Mouse (Mus musculus) hindbrain, embryonic 15.5 days (tissue): ENCODE data around the gene Cacna1e. TPM values are rescaled to one million over a fixed set of nuclear protein-coding genes. Genes with fewer than 3 reads are reported as not detected.

Experiments used
- ATAC-seq: fragments of 200-750 bp; cut with Nextera tagmentation; 2 replicates; pipeline ENCODE4 v1.8.0; 2017; ENCODE audit warnings: low read depth, moderate number of reproducible peaks, moderate TSS enrichment; ENCODE audit not compliant: low FRiP score
- H3K27ac ChIP-seq: fragments of 300-500 bp; sonication (generic); replicated peaks from 2 replicates; pipeline ENCODE4 v1.5.1; 2015; ENCODE audit warnings: mild to moderate bottlenecking, inconsistent platforms
- H3K27me3 ChIP-seq: fragments of 300-500 bp; sonication (generic); 2 replicates; pipeline ENCODE4 v1.6.1; 2015; ENCODE audit warnings: control low read depth, inconsistent platforms
- H3K36me3 ChIP-seq: fragments of 300-500 bp; sonication (generic); 2 replicates; pipeline ENCODE4 v1.6.1; 2015; ENCODE audit warnings: control low read depth, inconsistent platforms
- H3K4me1 ChIP-seq: fragments of 300-500 bp; sonication (generic); replicated peaks from 2 replicates; pipeline ENCODE4 v1.6.1; 2015; ENCODE audit warnings: control low read depth, inconsistent platforms
- H3K4me2 ChIP-seq: fragments of 300-500 bp; sonication (generic); 2 replicates; pipeline ENCODE4 v1.6.1; 2015; ENCODE audit warnings: moderate library complexity, mild to moderate bottlenecking, inconsistent platforms
- H3K4me3 ChIP-seq: fragments of 300-500 bp; sonication (generic); 2 replicates; pipeline ENCODE4 v1.5.1; 2015; ENCODE audit warnings: mild to moderate bottlenecking, inconsistent platforms
- H3K9ac ChIP-seq: fragments of 300-500 bp; sonication (generic); 2 replicates; pipeline ENCODE4 v1.6.1; 2015; ENCODE audit warnings: inconsistent platforms
- H3K9me3 ChIP-seq: fragments of 300-500 bp; sonication (generic); 2 replicates; pipeline ENCODE4 v1.6.1; 2016; ENCODE audit warnings: control low read depth, inconsistent platforms
- WGBS: fragments of 180-500 bp; shearing (Covaris S2); methylation state at CpG from one replicate; pipeline ENCODE4 v1.1.7; 2015; 5-methylcytosine and 5-hydroxymethylcytosine counted together
- polyA plus RNA-seq: library from polyadenylated mRNA; unstranded; fragments of >200 nt; fragmentation: Nextera tagmentation; extraction: Ambion mirVana; gene quantifications from 2 replicates; pipeline ENCODE4 v1.2.1, GENCODE M21; 2015

Cacna1e gene
- polyA plus RNA-seq, 1 experiment from 2014 or later, result 15.2 TPM

DNA sequence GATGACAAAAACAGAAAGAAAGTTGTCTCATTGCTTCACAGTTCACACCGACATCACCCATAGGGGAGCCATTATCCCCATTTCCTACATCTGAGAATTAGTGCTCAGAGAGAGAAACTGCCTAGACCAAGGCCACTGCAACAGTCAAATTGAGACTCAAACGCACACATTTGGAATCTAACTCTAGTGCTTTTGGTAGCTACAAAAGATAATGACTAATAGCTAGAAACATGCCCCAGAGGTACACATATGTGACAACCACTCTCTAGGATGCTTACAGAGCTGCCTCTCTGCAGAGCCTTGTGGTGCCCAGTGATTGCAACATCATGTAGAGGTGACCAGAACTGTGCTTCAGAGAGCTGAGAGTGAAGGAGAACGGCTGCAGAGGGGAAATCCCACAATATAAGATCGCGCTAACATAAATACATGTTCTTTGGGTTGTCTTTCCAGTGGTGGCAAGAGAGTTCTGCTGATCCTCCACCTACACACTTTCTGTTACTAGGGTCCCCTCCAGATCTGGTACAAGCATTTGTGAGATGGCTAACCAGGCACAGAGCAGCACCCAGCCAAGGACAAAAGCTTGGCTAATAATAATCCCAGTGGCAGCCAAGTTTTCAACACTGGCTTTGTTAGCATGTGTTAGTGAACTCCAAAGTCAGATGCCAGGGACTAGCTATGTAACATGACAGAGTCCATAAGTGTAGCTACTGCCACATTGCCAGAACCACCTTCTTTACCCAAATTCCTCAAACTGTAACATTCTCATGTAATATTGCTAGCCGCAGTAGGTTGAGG lies 237.9 kb downstream of the Cacna1e start:
- Histone ChIP-seq H3K4me1 (no peaks in the 10 kb centered on the region), H3K36me3 (no peaks in the 10 kb centered on the region), H3K9ac (no peak overlapping the region), H3K4me3 (no peak overlapping the region), H3K4me2 (no peak overlapping the region), H3K9me3 (no peaks in the 10 kb centered on the region), H3K27ac (no peak overlapping the region), H3K27me3 (no peaks in the 10 kb centered on the region)
- WGBS, result 89% methylated on average over 6 of the region's 6 CpGs
- ATAC-seq, result no peak

DNA sequence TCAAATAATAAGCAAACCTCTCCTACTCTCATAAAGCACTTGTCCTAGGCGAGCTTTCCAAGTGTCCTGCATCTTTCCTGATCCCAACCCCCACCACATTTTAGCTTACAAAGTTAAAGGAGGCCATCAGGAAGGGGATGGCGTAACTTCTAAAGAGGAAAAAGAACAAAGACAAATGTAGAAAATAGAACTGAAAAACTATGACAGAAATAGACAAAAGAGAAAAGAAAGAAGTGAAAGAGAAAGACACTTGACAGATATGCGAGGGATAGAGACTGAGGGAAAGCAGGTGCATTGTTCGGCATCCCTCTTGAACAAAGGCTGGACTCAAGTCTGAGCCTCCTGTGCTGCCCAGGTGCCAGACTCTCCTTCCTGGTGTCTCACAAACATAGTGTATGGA lies 246.5 kb downstream of the Cacna1e start:
- no peak for ATAC-seq
- H3K9me3 ChIP-seq, result no peaks in the 10 kb centered on the region
- H3K4me2 ChIP-seq, result no peak overlapping the region
- H3K4me1 ChIP-seq, result no peaks in the 10 kb centered on the region
- H3K36me3 ChIP-seq, result 0 out of 2 replicates have a peak, but pooled peaks cover 4% of the 10 kb centered on the region
- no peak overlapping the region for H3K27ac ChIP-seq
- no peak overlapping the region for H3K4me3 ChIP-seq
- no peak overlapping the region for H3K9ac ChIP-seq
- 79% methylated on average over 4 of the region's 4 CpGs for WGBS
- no peaks in the 10 kb centered on the region for H3K27me3 ChIP-seq

DNA sequence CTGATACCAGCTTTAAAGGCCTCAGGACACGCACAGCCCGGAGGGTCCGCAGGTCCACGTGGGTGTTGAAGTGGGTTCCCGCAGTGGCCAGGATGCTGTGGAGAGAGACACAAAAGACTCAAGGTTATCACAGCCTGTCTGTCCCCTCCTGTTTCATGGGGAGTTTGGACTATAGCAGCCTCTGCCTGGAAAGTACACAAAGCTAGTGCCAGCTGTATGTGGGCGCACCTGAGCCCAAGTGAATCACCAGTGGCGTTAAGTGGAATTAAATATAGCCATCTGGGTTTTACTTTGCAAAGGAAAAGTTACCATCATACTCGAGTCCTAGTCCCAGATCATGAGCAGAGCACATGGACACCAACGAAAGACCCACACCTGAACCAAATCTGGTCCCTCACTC lies 248.5 kb downstream of the Cacna1e start:
- H3K27ac ChIP-seq, result no peak overlapping the region

DNA sequence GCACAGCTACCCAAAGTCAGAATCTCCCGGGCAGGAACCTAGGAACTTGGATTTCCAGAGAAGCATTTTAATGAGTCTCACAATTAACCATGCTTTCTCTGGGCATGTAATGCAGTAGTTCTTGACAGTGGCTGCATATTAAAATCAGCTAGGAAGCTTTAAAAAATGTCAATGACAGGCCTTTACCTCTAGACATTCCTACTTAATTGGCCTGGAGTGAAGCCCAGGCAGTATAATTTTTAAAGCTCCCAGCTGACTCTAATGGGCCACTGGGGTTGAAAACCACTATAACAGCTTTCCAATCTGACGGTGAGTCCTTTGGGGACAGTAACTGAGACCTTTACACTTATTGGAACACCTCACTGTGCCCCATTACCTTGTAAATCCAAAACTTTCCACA lies 251.4 kb downstream of the Cacna1e start:
- no peaks in the 10 kb centered on the region for H3K27me3 ChIP-seq
- H3K4me3 ChIP-seq, result no peak overlapping the region
- no peak overlapping the region for H3K4me2 ChIP-seq
- H3K9me3 ChIP-seq, result no peaks in the 10 kb centered on the region
- H3K4me1 ChIP-seq, result no peaks in the 10 kb centered on the region
- H3K36me3 ChIP-seq, result 0 out of 2 replicates have a peak, but pooled peaks cover 4% of the 10 kb centered on the region
- no peak for ATAC-seq
- H3K9ac ChIP-seq, result no peak overlapping the region
- no peak overlapping the region for H3K27ac ChIP-seq
- 59% methylated on average over 2 of the region's 2 CpGs for WGBS

More for the DNA sequence above, 248.5 kb downstream of the Cacna1e start:
- Histone ChIP-seq H3K4me1 (no peaks in the 10 kb centered on the region), H3K4me3 (no peak overlapping the region), H3K9me3 (no peaks in the 10 kb centered on the region), H3K4me2 (no peak overlapping the region), H3K9ac (no peak overlapping the region), H3K27me3 (no peaks in the 10 kb centered on the region), H3K36me3 (0 out of 2 replicates have a peak, but pooled peaks cover 4% of the 10 kb centered on the region)
- 89% methylated on average over 9 of the region's 9 CpGs for WGBS
- ATAC-seq, result no peak

DNA sequence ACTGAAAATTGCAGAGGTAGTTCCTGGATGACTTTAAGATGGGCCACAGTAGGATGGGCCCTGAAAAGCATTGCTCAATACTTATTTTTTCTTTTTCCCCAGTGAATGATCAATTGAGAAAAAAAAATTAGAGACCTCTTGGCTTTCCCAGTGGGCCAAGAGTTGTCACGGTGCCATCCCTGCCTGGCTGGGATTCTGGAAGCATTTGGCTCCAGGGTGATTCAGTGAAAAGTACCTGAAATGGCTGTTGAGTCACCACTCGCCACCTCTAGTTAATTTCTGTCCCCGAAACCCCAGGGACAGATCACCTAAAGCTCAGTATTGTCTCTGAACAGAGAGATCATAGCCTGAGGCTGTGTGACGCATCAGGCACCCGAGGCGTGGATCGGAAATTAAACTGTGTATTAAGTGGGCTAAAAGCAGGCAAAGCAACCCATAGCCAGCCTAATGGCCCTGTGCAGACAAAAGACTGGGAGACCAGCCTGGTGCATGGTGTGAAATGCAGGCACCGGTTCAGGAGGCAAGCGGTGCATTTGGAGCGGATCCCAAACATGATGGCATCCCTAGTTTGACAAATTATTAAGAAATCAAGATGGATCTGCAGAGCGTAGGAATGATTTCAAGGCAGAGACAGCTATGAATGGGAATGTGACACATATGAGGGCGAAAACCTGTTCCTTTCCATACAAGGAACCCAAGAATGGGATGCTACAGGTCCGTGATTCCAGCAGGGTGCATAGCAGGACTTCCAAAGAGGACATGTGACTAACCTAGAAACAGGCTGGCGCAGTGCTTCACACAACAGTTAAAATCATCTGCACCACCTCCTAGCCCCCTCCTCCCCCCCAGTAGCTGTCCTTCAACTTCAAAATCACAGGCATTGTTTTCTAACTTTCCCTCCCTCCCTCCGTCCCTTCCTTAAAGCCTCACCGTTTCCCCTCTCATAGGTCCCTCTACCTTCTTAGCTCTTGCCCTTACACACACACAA lies 261.3 kb downstream of the Cacna1e start:
- Histone ChIP-seq H3K36me3 (no peaks in the 10 kb centered on the region), H3K4me3 (no peak overlapping the region), H3K9me3 (no peaks in the 10 kb centered on the region), H3K4me1 (no peaks in the 10 kb centered on the region), H3K27me3 (no peaks in the 10 kb centered on the region), H3K27ac (no peak overlapping the region), H3K9ac (no peak overlapping the region), H3K4me2 (no peak overlapping the region)
- 67% methylated on average over 16 of the region's 16 CpGs for WGBS
- peak; percentile 68; the same call in 1 of the 2 replicates for ATAC-seq

DNA sequence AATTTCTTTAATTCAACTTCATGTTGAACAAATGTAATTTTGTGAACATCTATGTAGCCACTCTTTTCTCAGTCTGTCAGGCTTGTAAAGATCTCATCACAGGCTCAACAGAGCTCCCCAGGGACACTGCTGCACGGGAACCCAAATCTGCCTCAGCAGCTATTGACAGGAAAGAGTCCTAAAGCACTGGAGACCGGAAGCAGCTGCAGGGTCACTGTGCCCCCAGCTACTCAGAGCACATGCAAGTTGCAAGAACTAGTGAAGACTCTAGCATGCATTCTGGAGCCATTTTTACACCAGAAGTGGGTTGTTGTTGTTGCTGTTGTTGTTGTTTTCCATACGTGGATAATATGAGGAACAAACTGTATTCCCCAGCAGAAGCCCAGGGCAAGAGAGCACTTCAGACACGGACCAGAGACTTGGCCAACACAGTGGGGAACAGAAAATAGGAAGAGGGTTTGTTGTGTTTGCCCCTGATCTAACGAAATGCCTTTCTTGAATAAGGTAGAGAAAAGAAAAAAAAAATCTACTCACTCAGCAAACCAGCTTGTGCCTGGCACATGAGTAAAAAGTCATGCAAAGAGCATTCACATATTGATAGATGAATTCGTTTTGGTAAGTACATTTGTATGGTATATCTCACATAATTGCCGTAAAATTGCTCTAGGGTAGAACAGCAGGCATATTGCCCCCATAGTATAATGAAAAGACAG lies 266.4 kb downstream of the Cacna1e start:
- Histone ChIP-seq H3K4me2 (no peak overlapping the region), H3K4me3 (no peak overlapping the region), H3K9ac (no peak overlapping the region), H3K27me3 (no peaks in the 10 kb centered on the region), H3K36me3 (peaks cover 8% of the 10 kb centered on the region; the same call in 1 of the 2 replicates), H3K27ac (no peak overlapping the region), H3K9me3 (no peaks in the 10 kb centered on the region), H3K4me1 (no peaks in the 10 kb centered on the region)
- no peak for ATAC-seq
- WGBS, result 55% methylated on average over 7 of the region's 7 CpGs

DNA sequence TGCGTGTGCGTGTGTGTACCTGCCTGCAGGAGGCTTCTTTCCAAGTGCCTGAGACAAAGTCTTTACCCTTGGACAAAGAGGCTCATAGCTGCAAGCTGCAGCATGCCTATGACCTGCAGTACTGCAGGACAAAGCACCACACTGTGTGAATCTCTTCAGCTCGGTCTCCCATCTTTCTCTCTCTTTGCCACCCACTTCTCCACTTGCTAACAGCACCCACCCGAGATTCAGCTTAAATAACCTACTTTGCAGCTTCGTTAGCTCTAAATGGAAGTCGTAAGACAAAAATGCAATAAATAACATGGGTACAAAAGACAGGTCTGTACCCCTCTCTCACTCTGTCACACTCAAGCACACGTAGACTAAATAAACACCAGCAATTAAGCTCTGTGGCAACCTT lies 268.5 kb downstream of the Cacna1e start:
- Histone ChIP-seq H3K27me3 (no peaks in the 10 kb centered on the region), H3K36me3 (peaks cover 8% of the 10 kb centered on the region; the same call in 1 of the 2 replicates), H3K9me3 (no peaks in the 10 kb centered on the region), H3K27ac (no peak overlapping the region), H3K4me1 (no peaks in the 10 kb centered on the region), H3K4me2 (no peak overlapping the region), H3K9ac (no peak overlapping the region), H3K4me3 (no peak overlapping the region)
- ATAC-seq, result no peak
- WGBS, result 77% methylated on average over 7 of the region's 7 CpGs

DNA sequence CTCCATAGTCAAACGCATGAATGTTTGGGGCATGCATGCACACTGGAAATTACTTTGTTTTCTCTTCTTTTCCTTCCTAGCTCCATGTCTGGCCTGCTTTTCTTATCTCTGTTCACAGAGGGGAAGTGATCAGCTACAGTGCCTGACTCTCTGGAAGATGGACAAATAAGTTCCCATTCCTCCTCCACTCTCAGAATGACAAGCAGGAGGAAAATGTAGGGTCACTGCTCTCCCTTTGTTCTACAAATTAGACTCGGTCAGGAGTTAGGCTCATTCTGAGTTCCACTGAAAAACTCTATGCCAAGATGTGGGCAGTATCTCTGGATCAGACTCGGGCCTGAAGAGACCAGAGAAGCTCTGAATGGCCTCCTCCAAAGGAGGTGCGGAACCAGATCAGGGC lies 275.8 kb downstream of the Cacna1e start:
- 46% methylated on average over 4 of the region's 4 CpGs for WGBS
- ATAC-seq, result no peak
- H3K9me3 ChIP-seq, result no peaks in the 10 kb centered on the region
- no peak overlapping the region for H3K4me2 ChIP-seq
- H3K27ac ChIP-seq, result no peak overlapping the region
- H3K4me3 ChIP-seq, result no peak overlapping the region
- peaks cover 5% of the 10 kb centered on the region; the same call in 1 of the 2 replicates for H3K36me3 ChIP-seq
- no peaks in the 10 kb centered on the region for H3K27me3 ChIP-seq
- H3K9ac ChIP-seq, result no peak overlapping the region
- H3K4me1 ChIP-seq, result no peaks in the 10 kb centered on the region; the same call in 1 of the 2 replicates

DNA sequence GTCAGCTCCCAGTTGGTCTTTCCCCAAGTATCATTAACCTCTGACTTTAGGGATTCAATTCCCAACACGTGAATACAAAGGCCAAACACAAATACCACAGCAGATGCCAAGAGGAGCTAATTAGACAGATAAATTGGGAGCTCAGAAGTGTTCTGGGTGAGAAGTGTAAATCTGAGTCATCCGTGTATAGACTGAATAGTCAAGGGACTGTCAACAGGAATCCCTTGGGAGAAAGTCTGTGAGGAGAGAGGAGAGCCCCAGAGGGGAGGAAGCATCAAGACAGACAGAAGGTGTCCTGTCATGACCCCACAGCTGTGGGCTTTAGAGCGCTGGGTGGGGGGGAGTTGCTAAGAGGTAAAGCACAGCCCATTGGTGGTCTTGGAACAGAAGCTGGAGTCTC lies 276.9 kb downstream of the Cacna1e start:
- no peak for ATAC-seq
- WGBS, result 59% methylated on average over 3 of the region's 3 CpGs
- H3K4me2 ChIP-seq, result no peak overlapping the region
- H3K36me3 ChIP-seq, result no peaks in the 10 kb centered on the region
- no peaks in the 10 kb centered on the region for H3K9me3 ChIP-seq
- H3K4me3 ChIP-seq, result no peak overlapping the region
- H3K27me3 ChIP-seq, result no peaks in the 10 kb centered on the region
- H3K4me1 ChIP-seq, result no peaks in the 10 kb centered on the region; the same call in 1 of the 2 replicates
- H3K27ac ChIP-seq, result no peak overlapping the region
- no peak overlapping the region for H3K9ac ChIP-seq

DNA sequence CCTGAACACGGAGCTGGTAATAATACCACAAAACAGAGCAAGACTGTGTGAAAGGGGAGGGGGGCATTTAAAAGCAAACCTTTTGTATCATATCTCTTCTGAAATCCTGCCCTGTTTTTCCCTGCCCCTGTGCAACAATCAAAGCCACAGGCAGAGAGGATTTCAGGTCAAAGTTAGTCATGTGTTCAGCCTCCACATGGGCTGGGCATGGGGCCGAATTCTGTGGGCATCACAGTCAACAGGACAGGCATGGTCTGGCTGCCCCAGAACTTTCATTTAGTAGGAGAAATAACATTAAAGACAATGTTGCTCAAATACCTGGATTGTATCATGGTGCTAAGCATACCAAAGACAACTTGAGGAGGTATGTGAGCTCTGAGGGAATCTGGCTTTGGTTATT lies 278.7 kb downstream of the Cacna1e start:
- no peak overlapping the region for H3K4me2 ChIP-seq
- no peak for ATAC-seq
- H3K27ac ChIP-seq, result no peak overlapping the region
- no peaks in the 10 kb centered on the region for H3K9me3 ChIP-seq
- H3K4me1 ChIP-seq, result no peaks in the 10 kb centered on the region; the same call in 1 of the 2 replicates
- WGBS, result 95% methylated on average over 2 of the region's 2 CpGs
- H3K36me3 ChIP-seq, result no peaks in the 10 kb centered on the region
- no peaks in the 10 kb centered on the region for H3K27me3 ChIP-seq
- no peak overlapping the region for H3K9ac ChIP-seq
- no peak overlapping the region for H3K4me3 ChIP-seq

DNA sequence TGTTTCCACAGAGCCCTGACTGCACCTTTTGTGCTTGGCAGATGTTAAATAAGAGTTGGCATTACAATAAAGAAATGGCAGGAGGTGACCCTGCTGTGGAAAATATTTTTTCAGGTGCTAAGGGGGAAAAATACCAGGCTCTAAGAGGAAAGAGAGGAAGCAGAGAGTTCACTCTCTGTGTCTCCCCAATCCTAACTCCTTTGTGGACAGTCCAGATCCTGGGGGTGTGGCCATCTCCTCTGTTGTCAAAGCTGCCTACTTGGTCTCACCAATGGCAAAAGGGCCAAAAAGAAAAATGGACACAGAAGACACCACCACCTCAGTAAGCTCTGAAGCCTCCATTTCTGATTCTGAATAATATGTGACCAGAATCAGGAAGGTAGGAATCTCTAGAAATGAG lies 280.5 kb downstream of the Cacna1e start:
- no peaks in the 10 kb centered on the region for H3K27me3 ChIP-seq
- H3K4me3 ChIP-seq, result no peak overlapping the region
- no peaks in the 10 kb centered on the region for H3K36me3 ChIP-seq
- H3K9ac ChIP-seq, result no peak overlapping the region
- no peaks in the 10 kb centered on the region for H3K9me3 ChIP-seq
- no peaks in the 10 kb centered on the region; the same call in 1 of the 2 replicates for H3K4me1 ChIP-seq
- ATAC-seq, result no peak
- H3K4me2 ChIP-seq, result no peak overlapping the region
- H3K27ac ChIP-seq, result no peak overlapping the region
